In the genomic region with DNA sequence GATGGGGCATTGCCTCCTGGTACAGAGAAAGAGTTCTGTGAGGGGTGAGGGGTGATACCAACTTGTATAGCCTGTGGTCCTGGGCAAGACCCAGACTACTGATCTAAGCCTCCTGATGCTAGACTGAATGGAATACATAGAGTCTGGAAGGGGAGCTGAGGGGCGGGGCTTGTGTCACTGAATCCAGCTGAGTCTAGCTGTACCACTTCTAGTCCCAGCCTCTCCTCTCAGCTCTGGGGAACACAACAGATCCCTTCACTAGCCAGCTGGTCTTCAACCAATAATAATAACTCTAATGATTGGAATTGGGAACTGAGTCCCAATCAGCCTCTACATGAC, we compare ENCODE assay signal across 10 mouse cellular contexts. TPM values are rescaled to one million over a fixed set of nuclear protein-coding genes. Genes with fewer than 3 reads are reported as not detected.
DNase-seq lines count a peak whose midpoint lies in the region; ATAC-seq and TF ChIP-seq lines count a peak whose summit lies in the region.
"Had no signal": no experiment of that assay in that cellular context is flagged by ENCODE, and none has a peak within 500 bp of the region (broad histone marks: within the 10 kb centered on the region; RNA-seq: fewer than 3 reads in every experiment).

No protein-coding gene starts in this region.

- H3K4me1 ChIP-seq in forebrain, embryonic 12.5 days: peaks cover 33% of the 10 kb centered on the region
- H3K4me1 ChIP-seq in limb, embryonic 11.5 days (ENCODE audit: control insufficient read depth, insufficient read depth, low read length): peaks cover 19% of the 10 kb centered on the region; the same call in 1 of the 2 replicates
- peaks cover 27% of the 10 kb centered on the region for H3K4me1 ChIP-seq in olfactory bulb, adult 2 months (ENCODE audit: control insufficient read depth, insufficient read depth, low read length)

- no peak for TF ChIP-seq POLR2A in olfactory bulb, adult 2 months (IDR thresholded peaks at IDR 0.05; ENCODE audit: insufficient read depth, low read depth, low read length)

- peaks cover 61% of the 10 kb centered on the region for H3K27me3 ChIP-seq in forebrain, embryonic 12.5 days
- peaks cover 25% of the 10 kb centered on the region for H3K27me3 ChIP-seq in limb, embryonic 11.5 days (ENCODE audit: control insufficient read depth, insufficient read depth, low read length)

- no peak overlapping the region; the same call in 1 of the 2 replicates for H3K27ac ChIP-seq in left cerebral cortex, adult 2 months
- H3K27ac ChIP-seq in forebrain, embryonic 12.5 days: no peak overlapping the region
- H3K27ac ChIP-seq in limb, embryonic 11.5 days (replicated peaks; ENCODE audit: low read depth, low read length): no peak overlapping the region
- no peak overlapping the region for H3K27ac ChIP-seq in olfactory bulb, adult 2 months (ENCODE audit: insufficient read depth, low read depth, low read length)
- H3K27ac ChIP-seq: macrophage had no signal

- WGBS in forebrain, embryonic 12.5 days: 73% methylated on average over 1 of the region's 1 CpGs
- 77% methylated on average over 1 of the region's 1 CpGs for WGBS in limb, embryonic 11.5 days
- WGBS in olfactory bulb, adult 2 months: 75% methylated on average over 1 of the region's 1 CpGs

- no peak for DNase-seq in left cerebral cortex, adult 2 months (ENCODE audit: extremely low spot score in 1 of 2, low spot score in 2 of 2)
- DNase-seq in left cerebral cortex, adult 18-20 months (ENCODE audit: low spot score in 2 of 2): no peak
- no peak for DNase-seq in limb, embryonic 11.5 days (ENCODE audit: low spot score)
- no peak for DNase-seq in left cerebral cortex, postnatal 4 days
- DNase-seq in c-Kit-positive CD71-positive TER-119-positive erythroid progenitor cells, embryonic 14.5 days (ENCODE audit: low spot score): no peak

- peak overlapping the region; percentile 99 for H3K4me2 ChIP-seq in forebrain, embryonic 12.5 days
- peak overlapping the region; percentile 93 for H3K4me2 ChIP-seq in limb, embryonic 11.5 days (ENCODE audit: low read depth, severe bottlenecking)

- peak overlapping the region; percentile 71 for H3K4me3 ChIP-seq in left cerebral cortex, adult 2 months
- peak overlapping the region; percentile 55 for H3K4me3 ChIP-seq in forebrain, embryonic 12.5 days (replicated peaks)
- H3K4me3 ChIP-seq in limb, embryonic 11.5 days (ENCODE audit: low read depth, low read length): peak overlapping the region; percentile 54
- H3K4me3 ChIP-seq in olfactory bulb, adult 2 months (ENCODE audit: insufficient read depth, low read depth, low read length): peak overlapping the region; percentile 60

- no peaks in the 10 kb centered on the region for H3K36me3 ChIP-seq in forebrain, embryonic 12.5 days (replicated peaks)
- no peaks in the 10 kb centered on the region for H3K36me3 ChIP-seq in limb, embryonic 11.5 days (ENCODE audit: control insufficient read depth, insufficient read depth, low read length)

- ATAC-seq in forebrain, embryonic 12.5 days (ENCODE audit: low FRiP score): no peak
- peak; percentile 38 for ATAC-seq in limb, embryonic 11.5 days (ENCODE audit: insufficient number of reproducible peaks, low FRiP score, low TSS enrichment, low read depth)

- intact Hi-C loops in left cerebral cortex, adult 2 months (cut with DNase I): no loop called here
- intact Hi-C loops in left cerebral cortex, postnatal 4 days (cut with DNase I): no loop called here

- no peaks in the 10 kb centered on the region for H3K9me3 ChIP-seq in forebrain, embryonic 12.5 days
- H3K9me3 ChIP-seq in limb, embryonic 11.5 days (ENCODE audit: control insufficient read depth, low read length): no peaks in the 10 kb centered on the region

- no peak for TF ChIP-seq CTCF in left cerebral cortex, adult 2 months (IDR thresholded peaks at IDR 0.05)
- no peak for TF ChIP-seq CTCF in olfactory bulb, adult 2 months (IDR thresholded peaks at IDR 0.05; ENCODE audit: insufficient read depth, low read depth, low read length)

- H3K9ac ChIP-seq in forebrain, embryonic 12.5 days: no peak overlapping the region
- H3K9ac ChIP-seq in limb, embryonic 11.5 days (ENCODE audit: low read length): no peak overlapping the region

RNA-seq across cellular contexts. Expression of a gene that starts 0.4 kb away (rescaled TPM):
- 10 to 100 TPM; 16.8 to 17.1 TPM for total RNA-seq in left cerebral cortex, adult 2 months (2021)
- 10 to 100 TPM; 16.7 to 18.6 TPM for total RNA-seq in left cerebral cortex, adult 18-20 months (2021)
- polyA plus RNA-seq in forebrain, embryonic 12.5 days (2016; fragmentation: Nextera tagmentation; extraction: Ambion mirVana): 0.05 TPM in 1 of 2 replicates, not detected in the other
- polyA plus RNA-seq in limb, embryonic 11.5 days (2014; fragmentation: Nextera tagmentation; extraction: Ambion mirVana): 0.04 TPM in 1 of 2 replicates, not detected in the other
- not detected in 2 replicates for polyA plus RNA-seq in olfactory bulb, adult 2 months (2012; ENCODE audit: insufficient read depth, insufficient read length, low replicate concordance, missing spikeins)
- total RNA-seq in left cerebral cortex, postnatal 4 days (2021): 10 to 100 TPM; 20.7 to 24.4 TPM
- total RNA-seq: heart, postnatal 10 days had no signal
- polyA plus RNA-seq: macrophage; spleen, adult 2 months had no signal

RNA-seq across cellular contexts. Expression of a gene that starts 23.4 kb away (rescaled TPM):
- 10 to 100 TPM; 47.8 to 48.1 TPM for total RNA-seq in left cerebral cortex, adult 2 months (2021)
- 10 to 100 TPM; 44.3 to 50.1 TPM for total RNA-seq in left cerebral cortex, adult 18-20 months (2021)
- polyA plus RNA-seq in forebrain, embryonic 12.5 days (2016; fragmentation: Nextera tagmentation; extraction: Ambion mirVana): 11.9 and 12.7 TPM in 2 replicates
- 4.8 and 6.5 TPM in 2 replicates for polyA plus RNA-seq in limb, embryonic 11.5 days (2014; fragmentation: Nextera tagmentation; extraction: Ambion mirVana)
- not detected in 2 replicates for polyA plus RNA-seq in olfactory bulb, adult 2 months (2012; ENCODE audit: insufficient read depth, insufficient read length, low replicate concordance, missing spikeins)
- total RNA-seq in left cerebral cortex, postnatal 4 days (2021): 10 to 100 TPM; 46.0 to 49.8 TPM

RNA-seq across cellular contexts. Expression of a gene that starts 27.1 kb away (rescaled TPM):
- 1 to 10 TPM in 1 of 2 experiments, under 1 TPM in 1; 0.87 to 1.4 TPM for total RNA-seq in left cerebral cortex, adult 2 months (2021)
- total RNA-seq in left cerebral cortex, adult 18-20 months (2021): 1 to 10 TPM in 1 of 2 experiments, under 1 TPM in 1; 0.37 to 1.7 TPM
- polyA plus RNA-seq in forebrain, embryonic 12.5 days (2016; fragmentation: Nextera tagmentation; extraction: Ambion mirVana): not detected in 2 replicates
- not detected in 2 replicates for polyA plus RNA-seq in limb, embryonic 11.5 days (2014; fragmentation: Nextera tagmentation; extraction: Ambion mirVana)
- polyA plus RNA-seq in olfactory bulb, adult 2 months (2012; ENCODE audit: insufficient read depth, insufficient read length, low replicate concordance, missing spikeins): not detected in 2 replicates
- total RNA-seq in left cerebral cortex, postnatal 4 days (2021): not detected
- total RNA-seq: heart, postnatal 10 days had no signal
- polyA plus RNA-seq: macrophage had no signal

RNA-seq across cellular contexts. Expression of a gene that starts 31.3 kb away (rescaled TPM):
- total RNA-seq in left cerebral cortex, adult 2 months (2021): under 1 TPM in 1 of 2 experiments, not detected in 1; 0.27 TPM
- total RNA-seq in left cerebral cortex, adult 18-20 months (2021): under 1 TPM in 1 of 2 experiments, not detected in 1; 0.82 TPM
- polyA plus RNA-seq in forebrain, embryonic 12.5 days (2016; fragmentation: Nextera tagmentation; extraction: Ambion mirVana): not detected in 2 replicates
- polyA plus RNA-seq in limb, embryonic 11.5 days (2014; fragmentation: Nextera tagmentation; extraction: Ambion mirVana): not detected in 2 replicates
- not detected in 2 replicates for polyA plus RNA-seq in olfactory bulb, adult 2 months (2012; ENCODE audit: insufficient read depth, insufficient read length, low replicate concordance, missing spikeins)
- total RNA-seq in left cerebral cortex, postnatal 4 days (2021): under 1 TPM; 0.38 to 0.40 TPM
- total RNA-seq: heart, postnatal 10 days had no signal
- polyA plus RNA-seq: macrophage; spleen, adult 2 months had no signal

RNA-seq across cellular contexts. Expression of a gene that starts 50.1 kb away (rescaled TPM):
- not detected for total RNA-seq in left cerebral cortex, adult 2 months (2021)
- total RNA-seq in left cerebral cortex, adult 18-20 months (2021): not detected
- 0.99 and 1.0 TPM in 2 replicates for polyA plus RNA-seq in forebrain, embryonic 12.5 days (2016; fragmentation: Nextera tagmentation; extraction: Ambion mirVana)
- polyA plus RNA-seq in limb, embryonic 11.5 days (2014; fragmentation: Nextera tagmentation; extraction: Ambion mirVana): 5.6 and 5.9 TPM in 2 replicates
- not detected in 2 replicates for polyA plus RNA-seq in olfactory bulb, adult 2 months (2012; ENCODE audit: insufficient read depth, insufficient read length, low replicate concordance, missing spikeins)
- under 1 TPM; 0.72 to 0.84 TPM for total RNA-seq in left cerebral cortex, postnatal 4 days (2021)
- polyA plus RNA-seq: macrophage had no signal
